Mouse (Mus musculus) T-cell, adult 66 days (primary cell): ENCODE data around the gene Tmem30c. TPM values are rescaled to one million over a fixed set of nuclear protein-coding genes. Genes with fewer than 3 reads are reported as not detected.

Experiments used
- total RNA-seq, 2 experiments: library from RNA; stranded (reverse); gene quantifications; 3 replicates in 1 of 2; 4 replicates in 1 of 2; pipeline ENCODE4 v1.2.4; 2023

Gene Tmem30c
- total RNA-seq = under 1 TPM; 0.23 to 0.30 TPM

GRCm38 (mm10) chr16:57292765-57293164, at the start of gene Tmem30c:
Gene Tmem30c (minus strand): TSS chr16:57292865.

GRCm38 (mm10) chr16:57231089-57231936, 61.4 kb downstream of the Tmem30c start, which contains the start of gene Tbc1d23:
Gene Tbc1d23 (minus strand): TSS chr16:57231504.

Other genes with a start within 250 kb of the Tmem30c start
- gene Tmem45a2, start 221.5 kb downstream of the Tmem30c start, total RNA-seq = not detected
- 10 to 100 TPM; 29.7 to 33.5 TPM for gene Tomm70a, start 171.2 kb downstream of the Tmem30c start, total RNA-seq
- 10 to 100 TPM; 27.2 to 30.2 TPM for gene Nit2, start 125.5 kb downstream of the Tmem30c start, total RNA-seq
- gene Tbc1d23, start 61.4 kb downstream of the Tmem30c start, total RNA-seq = 10 to 100 TPM; 44.0 to 44.3 TPM
- gene Filip1l, start 60.2 kb upstream of the Tmem30c start, total RNA-seq = 10 to 100 TPM; 65.0 to 66.4 TPM